Mouse (Mus musculus): ENCODE results near the gene Dusp18. TPM values are rescaled to one million over a fixed set of nuclear protein-coding genes. Genes with fewer than 3 reads are reported as not detected.

Gene Dusp18
- polyA plus RNA-seq, 1 experiment from 2014 or later = 27.7 TPM

DNA sequence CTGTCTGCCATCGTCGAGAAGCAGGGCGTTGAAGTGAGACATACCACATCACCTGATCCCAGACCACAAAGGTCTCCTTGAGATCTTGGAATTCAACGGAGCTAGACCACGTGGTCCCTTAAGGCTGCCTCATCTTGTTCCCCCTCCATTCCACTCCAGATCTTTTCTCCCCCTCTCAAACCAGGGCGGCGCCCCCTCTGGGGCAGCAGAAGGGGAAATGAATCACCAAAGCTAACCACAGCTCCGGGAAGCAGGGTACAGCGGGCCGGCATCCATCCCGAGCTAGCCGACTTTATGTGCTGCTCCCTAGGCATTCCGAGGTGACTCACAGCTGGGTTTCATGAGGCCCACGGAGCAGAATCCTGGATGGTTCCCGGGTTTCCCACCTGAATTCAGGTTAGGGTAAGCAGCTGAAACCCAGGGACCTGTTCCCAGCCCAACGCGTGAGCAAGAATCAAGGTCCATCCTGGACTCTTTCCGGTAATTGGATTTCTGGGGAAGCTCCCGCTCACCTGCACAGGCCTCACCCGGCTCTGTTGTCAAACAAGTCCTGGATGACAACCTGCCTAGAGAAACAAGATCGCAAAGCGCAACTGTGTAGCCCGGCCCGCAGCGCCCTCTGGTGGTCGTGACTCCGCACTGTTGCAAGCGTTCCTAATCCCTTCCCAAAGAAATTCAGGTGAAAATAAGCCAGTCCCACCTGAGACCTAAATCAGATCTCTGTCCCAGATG is 19.2 kb downstream of the Dusp18 start, which contains the start of gene Slc35e4:
Gene Slc35e4 (minus strand): TSS at position 556 of the 732 bp plus-strand sequence.
- H3K4me1 ChIP-seq = peaks cover 34% of the 10 kb centered on the region
- peak within 1 kb of the TSS; percentile 66 for H3K27ac ChIP-seq
- H3K36me3 ChIP-seq = no peaks in the 10 kb centered on the region
- H3K4me2 ChIP-seq (replicated peaks) = peak within 1 kb of the TSS; percentile 71
- H3K9me3 ChIP-seq (replicated peaks) = no peaks in the 10 kb centered on the region
- H3K9ac ChIP-seq = peak within 1 kb of the TSS; percentile 75
- H3K27me3 ChIP-seq = peaks cover 11% of the 10 kb centered on the region
- peak; percentile 64 for ATAC-seq (ENCODE audit: low FRiP score)
- WGBS = under 1% methylated on average over 28 of the region's 28 CpGs
- H3K4me3 ChIP-seq = peak within 1 kb of the TSS; percentile 63

DNA sequence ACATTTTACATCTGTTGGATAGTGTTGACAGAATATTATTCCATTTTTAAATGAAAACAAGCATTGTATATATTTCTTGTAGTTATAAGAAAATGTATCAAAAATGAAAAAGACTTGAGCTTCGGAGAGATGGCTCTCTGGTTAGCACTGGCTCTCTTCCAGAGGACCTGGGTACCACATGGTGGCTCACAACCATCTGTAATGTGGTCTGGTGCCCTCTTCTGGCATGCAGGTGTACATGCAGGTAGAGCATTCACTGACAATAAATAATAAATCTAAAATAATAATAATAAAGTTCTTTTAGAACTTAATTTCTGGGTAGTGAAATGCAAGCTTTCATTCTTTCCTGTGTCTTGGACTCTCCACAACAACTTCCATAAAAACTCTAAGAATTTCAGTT is 23.7 kb downstream of the Dusp18 start:
- Histone ChIP-seq H3K4me2 (replicated peaks) (no peak overlapping the region), H3K27me3 (no peaks in the 10 kb centered on the region), H3K4me1 (0 out of 2 replicates have a peak, but pooled peaks cover 3% of the 10 kb centered on the region), H3K9me3 (replicated peaks) (no peaks in the 10 kb centered on the region), H3K27ac (no peak overlapping the region), H3K36me3 (peaks cover 13% of the 10 kb centered on the region; the same call in 1 of the 2 replicates), H3K4me3 (no peak overlapping the region), H3K9ac (no peak overlapping the region)
- ATAC-seq (ENCODE audit: low FRiP score) = no peak
- WGBS = 53% methylated on average over 1 of the region's 1 CpGs

DNA sequence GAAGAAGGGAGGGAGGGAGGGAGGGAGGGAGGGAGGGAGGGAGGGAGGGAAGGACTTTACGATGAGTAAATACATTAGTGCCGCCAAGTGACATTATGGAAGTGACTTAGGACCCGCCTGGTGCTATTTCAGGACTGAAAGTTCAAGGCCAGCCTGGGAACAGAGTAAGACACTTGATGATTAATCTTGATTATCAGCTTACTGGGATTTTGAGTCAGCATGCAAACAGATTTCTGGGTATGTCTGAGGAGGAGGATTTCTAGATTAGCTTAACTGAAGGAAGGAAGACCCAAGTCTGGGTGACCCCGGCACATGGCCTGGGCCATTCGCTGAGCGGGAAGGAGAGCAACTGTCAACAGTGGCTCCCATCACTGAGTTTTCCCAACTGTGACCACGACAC is 25.4 kb downstream of the Dusp18 start:
- Histone ChIP-seq H3K9ac (no peak overlapping the region), H3K36me3 (peaks cover 20% of the 10 kb centered on the region; the same call in 1 of the 2 replicates), H3K9me3 (replicated peaks) (no peaks in the 10 kb centered on the region), H3K27ac (no peak overlapping the region), H3K4me3 (no peak overlapping the region), H3K4me2 (replicated peaks) (no peak overlapping the region), H3K4me1 (no peaks in the 10 kb centered on the region), H3K27me3 (no peaks in the 10 kb centered on the region)
- no peak for ATAC-seq (ENCODE audit: low FRiP score)
- 90% methylated on average over 7 of the region's 7 CpGs for WGBS

DNA sequence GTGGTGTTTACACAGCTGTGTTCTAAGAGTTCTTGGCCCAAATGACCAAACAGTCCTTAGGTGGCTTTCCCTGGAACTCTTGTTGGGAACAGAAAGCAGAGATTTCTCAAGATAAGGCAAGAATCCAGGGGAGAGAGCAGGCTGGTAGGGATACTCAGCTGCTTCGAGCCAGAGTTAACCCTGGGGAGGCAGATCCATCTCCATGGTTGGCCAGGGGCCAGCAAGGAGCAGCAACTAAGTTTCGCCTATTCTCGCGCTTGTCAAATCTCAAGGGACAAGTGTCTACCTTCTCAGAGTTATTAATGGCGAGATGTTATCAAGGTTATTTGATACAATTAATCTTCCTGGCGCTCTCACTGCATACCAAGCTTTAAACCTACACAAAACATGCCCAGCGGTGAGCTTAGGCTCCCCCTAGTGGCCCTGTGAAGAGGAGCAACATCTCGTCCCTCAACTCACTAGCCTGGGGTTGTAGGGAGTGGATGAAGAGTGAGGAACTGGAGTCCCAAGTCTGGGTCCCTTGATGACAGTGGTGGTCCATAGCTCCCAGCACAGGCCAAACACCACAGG is 26.3 kb downstream of the Dusp18 start:
- Histone ChIP-seq H3K9me3 (replicated peaks) (no peaks in the 10 kb centered on the region), H3K9ac (no peak overlapping the region), H3K27me3 (no peaks in the 10 kb centered on the region), H3K4me3 (no peak overlapping the region), H3K4me2 (replicated peaks) (no peak overlapping the region), H3K4me1 (no peaks in the 10 kb centered on the region), H3K27ac (no peak overlapping the region), H3K36me3 (peaks cover 20% of the 10 kb centered on the region; the same call in 1 of the 2 replicates)
- ATAC-seq (ENCODE audit: low FRiP score) = no peak
- WGBS = 35% methylated on average over 8 of the region's 8 CpGs

DNA sequence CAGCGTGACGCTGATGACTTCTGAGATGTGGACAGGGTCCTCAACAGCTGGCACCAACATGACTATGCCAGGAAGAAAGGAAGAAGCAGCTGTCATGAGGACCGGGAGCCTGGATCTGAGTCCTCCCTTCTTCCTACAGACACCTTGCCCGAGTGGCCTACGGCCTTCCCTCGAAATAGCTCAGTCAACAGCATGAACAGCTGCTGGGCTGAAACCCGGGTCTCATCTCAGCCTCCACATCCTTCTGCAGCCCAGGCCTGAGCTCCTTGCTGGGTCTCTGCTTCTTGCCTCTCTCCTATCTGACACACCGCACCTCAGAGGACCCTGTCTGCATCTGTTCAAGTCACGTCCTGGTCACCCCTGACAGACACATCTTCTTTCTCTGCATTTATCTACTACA is 27.1 kb downstream of the Dusp18 start:
- no peak overlapping the region for H3K9ac ChIP-seq
- ATAC-seq (ENCODE audit: low FRiP score) = no peak
- no peaks in the 10 kb centered on the region for H3K9me3 ChIP-seq (replicated peaks)
- H3K4me1 ChIP-seq = no peaks in the 10 kb centered on the region
- peaks cover 20% of the 10 kb centered on the region; the same call in 1 of the 2 replicates for H3K36me3 ChIP-seq
- no peak overlapping the region for H3K4me3 ChIP-seq
- H3K27ac ChIP-seq = no peak overlapping the region
- 92% methylated on average over 9 of the region's 9 CpGs for WGBS
- no peak overlapping the region for H3K4me2 ChIP-seq (replicated peaks)
- no peaks in the 10 kb centered on the region for H3K27me3 ChIP-seq

DNA sequence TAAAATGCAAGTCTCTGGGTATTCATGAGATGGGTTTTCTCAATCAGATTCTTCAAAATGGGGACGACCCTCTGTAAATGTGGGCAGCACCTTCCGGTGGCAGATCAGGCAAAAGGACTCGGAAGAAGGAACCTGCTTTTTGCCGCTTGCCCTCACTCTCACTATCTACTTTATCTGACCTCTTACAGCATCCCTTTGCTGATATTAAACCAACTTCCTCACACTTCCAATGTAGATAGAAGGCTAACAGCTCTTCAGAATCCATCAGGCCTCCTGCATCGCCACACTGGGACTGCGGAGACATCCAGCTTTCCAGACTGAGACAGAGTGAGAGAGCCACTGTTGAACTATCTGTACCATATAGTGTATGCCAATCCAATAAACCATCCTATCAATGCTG is 27.7 kb downstream of the Dusp18 start:
- Histone ChIP-seq H3K27me3 (no peaks in the 10 kb centered on the region), H3K4me3 (no peak overlapping the region), H3K9ac (no peak overlapping the region), H3K9me3 (replicated peaks) (no peaks in the 10 kb centered on the region), H3K4me2 (replicated peaks) (no peak overlapping the region), H3K27ac (no peak overlapping the region), H3K36me3 (peaks cover 20% of the 10 kb centered on the region; the same call in 1 of the 2 replicates), H3K4me1 (no peaks in the 10 kb centered on the region)
- WGBS = 98% methylated on average over 6 of the region's 6 CpGs
- no peak for ATAC-seq (ENCODE audit: low FRiP score)

DNA sequence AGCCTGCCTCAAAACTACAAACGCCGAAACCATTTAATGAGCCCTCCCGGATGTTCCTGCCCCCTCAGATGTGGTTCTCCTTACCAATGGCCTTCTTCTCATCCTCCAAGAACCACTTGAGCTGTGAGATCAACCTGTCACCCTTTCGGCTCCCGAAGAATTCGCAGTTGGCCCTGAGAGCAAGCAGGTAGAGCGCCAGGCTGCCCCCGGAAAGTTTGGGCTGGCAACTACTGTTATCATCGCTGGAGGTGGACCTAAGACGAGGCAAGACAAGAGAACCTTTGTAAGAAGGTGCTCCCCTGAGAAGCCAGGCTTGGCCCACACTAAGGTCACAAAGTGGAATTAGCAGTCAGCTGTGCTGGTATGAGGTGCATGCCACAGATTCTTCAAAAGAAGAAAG is 30.9 kb downstream of the Dusp18 start:
- Histone ChIP-seq H3K4me3 (no peak overlapping the region), H3K27ac (no peak overlapping the region), H3K36me3 (peaks cover 20% of the 10 kb centered on the region; the same call in 1 of the 2 replicates), H3K4me2 (replicated peaks) (no peak overlapping the region), H3K27me3 (no peaks in the 10 kb centered on the region), H3K4me1 (peaks cover 1% of the 10 kb centered on the region), H3K9ac (no peak overlapping the region), H3K9me3 (replicated peaks) (no peaks in the 10 kb centered on the region)
- ATAC-seq (ENCODE audit: low FRiP score) = no peak
- WGBS = 95% methylated on average over 10 of the region's 10 CpGs

DNA sequence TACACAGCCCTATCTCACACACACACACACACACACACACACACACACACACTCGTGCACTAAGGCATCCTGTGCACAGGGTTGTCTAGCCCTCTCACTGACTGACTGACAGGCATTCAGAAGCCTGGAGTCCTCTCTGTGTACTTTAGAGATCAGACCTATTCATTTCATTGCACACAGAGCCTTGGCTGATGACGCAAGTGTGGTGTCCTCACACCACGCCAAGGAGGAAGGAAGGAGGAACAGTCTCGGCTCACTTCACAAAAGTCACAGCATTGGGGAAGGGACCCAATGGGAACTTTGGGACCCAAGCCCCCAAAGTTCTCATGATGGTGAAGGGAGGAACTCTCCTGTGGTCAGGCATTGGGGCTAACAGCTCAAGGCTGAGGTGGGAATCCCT is 35.0 kb downstream of the Dusp18 start:
- Histone ChIP-seq H3K4me2 (replicated peaks) (no peak overlapping the region), H3K9me3 (replicated peaks) (no peaks in the 10 kb centered on the region), H3K4me1 (peaks cover 7% of the 10 kb centered on the region), H3K27ac (no peak overlapping the region), H3K4me3 (no peak overlapping the region), H3K36me3 (no peaks in the 10 kb centered on the region), H3K27me3 (0 out of 2 replicates have a peak, but pooled peaks cover 3% of the 10 kb centered on the region), H3K9ac (no peak overlapping the region)
- ATAC-seq (ENCODE audit: low FRiP score) = no peak
- WGBS = 85% methylated on average over 4 of the region's 4 CpGs

DNA sequence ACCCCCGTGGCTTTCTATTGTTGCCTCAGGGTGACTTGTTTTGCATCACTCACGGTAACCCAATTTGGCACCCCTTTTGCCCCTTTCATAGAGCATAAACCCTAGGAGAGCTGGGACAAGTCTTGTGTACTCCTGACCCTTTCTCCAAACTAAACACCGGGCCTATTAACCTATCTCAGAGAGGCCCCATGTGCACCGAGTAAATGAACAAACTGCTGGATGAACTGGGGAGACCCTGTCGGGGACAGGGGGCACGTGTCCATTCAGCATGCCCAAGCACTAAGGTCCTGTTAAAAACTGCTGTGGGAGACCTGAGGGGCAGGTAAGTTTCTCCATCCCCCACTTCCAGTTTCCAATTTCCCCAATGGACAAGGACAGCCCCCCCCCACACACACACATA is 35.9 kb downstream of the Dusp18 start:
- ATAC-seq (ENCODE audit: low FRiP score) = no peak
- WGBS = 34% methylated on average over 6 of the region's 6 CpGs
- no peaks in the 10 kb centered on the region for H3K9me3 ChIP-seq (replicated peaks)
- peak overlapping the region; percentile 67 for H3K9ac ChIP-seq
- 0 out of 2 replicates have a peak, but pooled peaks cover 3% of the 10 kb centered on the region for H3K27me3 ChIP-seq
- H3K4me2 ChIP-seq (replicated peaks) = peak overlapping the region; percentile 84
- H3K27ac ChIP-seq = no peak overlapping the region
- peak overlapping the region; percentile 50 for H3K4me3 ChIP-seq
- peaks cover 7% of the 10 kb centered on the region for H3K4me1 ChIP-seq
- no peaks in the 10 kb centered on the region for H3K36me3 ChIP-seq

DNA sequence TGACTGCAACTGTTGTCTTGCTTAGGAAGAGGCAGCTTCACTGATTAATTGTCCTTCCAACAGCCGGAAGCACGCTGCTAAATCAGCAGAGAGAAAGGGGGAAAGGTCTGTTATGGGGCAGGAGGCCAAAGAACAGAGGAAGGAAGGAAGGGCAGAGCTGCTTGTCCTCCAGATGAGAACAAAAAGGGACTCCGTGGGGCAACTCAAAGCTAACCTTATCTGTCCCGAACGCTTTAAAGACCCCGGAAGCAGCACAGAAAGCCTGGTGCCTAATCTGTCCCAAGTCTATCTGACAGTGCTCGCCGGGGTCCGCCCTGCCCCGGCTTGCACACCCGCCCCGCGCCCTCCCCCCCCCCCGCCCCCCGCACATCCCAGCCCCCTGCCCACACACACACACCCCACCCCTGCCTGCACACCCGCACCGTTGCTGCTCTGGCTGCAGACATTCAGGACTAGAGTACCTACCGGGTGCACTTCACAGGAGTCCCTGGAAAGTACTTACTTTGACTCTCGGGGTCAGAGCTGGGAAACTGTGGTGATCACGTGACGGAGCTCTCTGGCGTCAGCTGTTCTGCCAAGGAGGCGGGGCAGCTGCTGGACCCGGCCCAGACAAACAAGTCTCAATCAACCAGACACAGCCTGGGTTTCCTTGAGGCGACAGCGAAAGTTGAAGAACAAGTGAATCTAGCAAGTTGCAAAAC is 36.6 kb downstream of the Dusp18 start, which contains the start of gene Tcn2:
Gene Tcn2 (minus strand): TSS at position 649 of the 701 bp plus-strand sequence.
- no peak within 1 kb of the TSS for H3K27ac ChIP-seq

DNA sequence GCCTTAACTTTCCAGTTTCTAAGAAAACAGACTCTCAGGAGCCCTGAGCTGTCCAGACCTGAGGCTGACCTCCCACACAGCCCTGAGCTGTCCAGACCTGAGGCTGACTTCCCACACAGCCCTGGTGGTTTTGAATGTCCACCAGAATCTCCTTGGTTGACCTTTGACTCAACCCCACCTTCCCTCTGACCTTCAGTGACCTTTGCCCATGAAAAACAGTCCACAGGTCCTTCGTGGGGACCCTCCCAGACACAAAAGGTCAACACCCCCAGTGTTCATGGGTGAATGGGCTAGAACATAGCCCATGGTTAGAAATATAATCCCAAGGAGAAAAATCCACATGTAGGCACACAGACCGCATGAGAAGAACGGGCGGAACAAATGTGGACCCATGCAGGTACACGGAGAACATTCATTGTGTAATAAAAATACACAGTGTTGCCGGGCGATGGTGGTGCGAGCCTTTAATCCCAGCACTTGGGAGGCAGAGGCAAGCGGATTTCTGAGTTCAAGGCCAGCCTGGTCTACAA is 38.8 kb downstream of the Dusp18 start:
- H3K36me3 ChIP-seq = no peaks in the 10 kb centered on the region
- WGBS = 82% methylated on average over 9 of the region's 9 CpGs
- 0 out of 2 replicates have a peak, but pooled peaks cover 3% of the 10 kb centered on the region for H3K27me3 ChIP-seq
- H3K9me3 ChIP-seq (replicated peaks) = no peaks in the 10 kb centered on the region
- H3K4me3 ChIP-seq = no peak overlapping the region
- no peak overlapping the region for H3K9ac ChIP-seq
- no peak for ATAC-seq (ENCODE audit: low FRiP score)
- H3K4me1 ChIP-seq = peaks cover 7% of the 10 kb centered on the region
- H3K27ac ChIP-seq = no peak overlapping the region
- no peak overlapping the region for H3K4me2 ChIP-seq (replicated peaks)

More for the DNA sequence above, 36.6 kb downstream of the Dusp18 start, which contains the start of gene Tcn2:
- Histone ChIP-seq H3K4me1 (peaks cover 7% of the 10 kb centered on the region), H3K4me2 (replicated peaks) (peak within 1 kb of the TSS; percentile 84), H3K27me3 (0 out of 2 replicates have a peak, but pooled peaks cover 3% of the 10 kb centered on the region), H3K9me3 (replicated peaks) (no peaks in the 10 kb centered on the region), H3K36me3 (no peaks in the 10 kb centered on the region), H3K9ac (peak within 1 kb of the TSS; percentile 67), H3K4me3 (peak within 1 kb of the TSS; percentile 50)
- WGBS = under 1% methylated on average over 23 of the region's 26 CpGs
- ATAC-seq (ENCODE audit: low FRiP score) = peak; percentile 83

DNA sequence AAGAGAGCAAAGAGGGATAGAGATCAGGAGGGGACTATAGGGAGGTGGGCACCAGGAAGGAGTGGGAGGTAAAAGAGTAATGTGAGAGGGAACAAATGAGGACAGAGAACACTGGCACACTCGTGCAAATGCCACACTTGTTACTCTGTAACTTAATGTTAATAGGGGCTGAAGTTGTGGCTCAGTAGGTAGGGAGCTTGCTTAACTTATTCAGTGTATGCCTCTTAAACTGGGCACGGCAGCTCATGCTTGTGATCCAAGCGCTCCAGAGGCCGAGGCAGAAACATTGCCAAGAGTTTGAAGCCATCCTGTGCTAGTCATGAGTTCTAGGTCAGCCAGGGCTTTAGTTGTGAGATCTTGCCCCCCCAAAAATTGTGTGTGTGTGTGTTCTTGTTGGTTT is 40.1 kb downstream of the Dusp18 start:
- no peak overlapping the region for H3K27ac ChIP-seq
- no peak overlapping the region for H3K4me3 ChIP-seq
- no peak for ATAC-seq (ENCODE audit: low FRiP score)
- H3K9me3 ChIP-seq (replicated peaks) = no peaks in the 10 kb centered on the region
- no peak overlapping the region for H3K4me2 ChIP-seq (replicated peaks)
- H3K36me3 ChIP-seq = no peaks in the 10 kb centered on the region
- peaks cover 7% of the 10 kb centered on the region for H3K4me1 ChIP-seq
- H3K9ac ChIP-seq = no peak overlapping the region
- 72% methylated on average over 4 of the region's 4 CpGs for WGBS
- 0 out of 2 replicates have a peak, but pooled peaks cover 3% of the 10 kb centered on the region for H3K27me3 ChIP-seq
